Mouse (Mus musculus) embryonic fibroblast, embryonic 13.5 days (primary cell): ENCODE data around the gene Cfap77.
"Not testable (repeated sequence)": the region's sequence is repeated elsewhere in the genome, so short reads cannot be mapped to it uniquely, and the experiment has no call there.

Experiments
- CTCF ChIP-seq: IDR thresholded peaks from 2 replicates; pipeline ENCODE4 v1.5.1; 2011; ENCODE audit warnings: mild to moderate bottlenecking, control low read depth, low read length, moderate library complexity, borderline replicate concordance; ENCODE audit not compliant: insufficient read depth
- POLR2A ChIP-seq: IDR thresholded peaks from 2 replicates; pipeline ENCODE4 v1.6.1; 2011; ENCODE audit warnings: low read depth, mild to moderate bottlenecking, control low read depth, low read length, moderate library complexity

GRCm38 (mm10) chr2:29102416-29103377 is 47.8 kb upstream of the Cfap77 start:
- not testable (repeated sequence) for TF ChIP-seq CTCF, POLR2A
